ENCODE assay signal across 8 mouse cellular contexts in the genomic region with DNA sequence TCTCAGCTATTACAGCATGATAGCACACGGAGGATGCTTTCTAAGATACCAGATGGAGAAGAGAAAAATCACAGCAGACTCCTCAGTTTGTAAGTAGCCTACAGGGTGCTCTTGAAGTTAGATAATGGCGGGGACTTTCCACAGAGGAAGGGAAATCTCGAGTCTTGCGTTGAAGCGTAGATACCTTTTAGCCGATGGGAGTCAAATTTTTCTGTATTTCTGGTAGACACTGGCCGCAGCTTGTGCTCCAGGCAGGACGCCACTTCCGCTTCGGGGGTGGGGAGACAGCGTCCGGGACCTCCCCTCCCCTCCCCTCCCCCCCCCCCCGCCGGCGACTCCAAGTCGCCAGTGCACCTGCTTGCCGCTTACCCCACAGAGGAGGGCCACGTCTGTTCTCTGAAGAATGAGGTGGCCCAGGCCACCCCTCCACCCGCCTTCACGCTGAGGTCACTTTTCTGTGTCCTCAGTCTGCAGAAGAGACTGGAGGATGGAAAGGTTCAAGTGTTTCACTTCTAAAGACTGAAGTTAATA. TPM values are rescaled to one million over a fixed set of nuclear protein-coding genes. Genes with fewer than 3 reads are reported as not detected.
DNase-seq lines count a peak whose midpoint lies in the region; ATAC-seq and TF ChIP-seq lines count a peak whose summit lies in the region.

A gene (minus strand): TSS at position 262 of the 531 bp plus-strand sequence.

- no peaks in the 10 kb centered on the region for H3K27me3 ChIP-seq in limb, embryonic 14.5 days (ENCODE audit: control insufficient read depth, insufficient read depth, low read length)
- no peaks in the 10 kb centered on the region for H3K27me3 ChIP-seq in midbrain, embryonic 15.5 days (replicated peaks)
- no peaks in the 10 kb centered on the region for H3K27me3 ChIP-seq in stomach, embryonic 16.5 days (ENCODE audit: control insufficient read depth, insufficient read depth, low read length)

- 4% methylated on average over 14 of the region's 20 CpGs for WGBS in limb, embryonic 14.5 days
- WGBS in midbrain, embryonic 15.5 days, result under 1% methylated on average over 14 of the region's 20 CpGs
- 1% methylated on average over 16 of the region's 20 CpGs for WGBS in stomach, embryonic 16.5 days

- peak; percentile 44 to 45 for DNase-seq in right cerebral cortex, adult 2 months (ENCODE audit: low spot score in 2 of 2)
- DNase-seq in right cerebral cortex, postnatal 25 days, result no peak
- peak; percentile 70 for DNase-seq in embryo, embryonic 11 days
- DNase-seq in heart, adult 18-20 months, result peak; percentile 77
- peak; percentile 52 for DNase-seq in kidney, adult 11 months
- DNase-seq in limb, embryonic 14.5 days (ENCODE audit: low spot score), result no peak

- peak within 1 kb of the TSS; percentile 37 for H3K4me3 ChIP-seq in limb, embryonic 14.5 days (replicated peaks; ENCODE audit: low read length)
- H3K4me3 ChIP-seq in midbrain, embryonic 15.5 days, result peak within 1 kb of the TSS; percentile 38
- peak within 1 kb of the TSS; percentile 52 for H3K4me3 ChIP-seq in stomach, embryonic 16.5 days (replicated peaks; ENCODE audit: low read length)

- H3K36me3 ChIP-seq in limb, embryonic 14.5 days (ENCODE audit: control insufficient read depth, insufficient read depth, low read length), result no peaks in the 10 kb centered on the region
- H3K36me3 ChIP-seq in midbrain, embryonic 15.5 days (replicated peaks), result no peaks in the 10 kb centered on the region
- H3K36me3 ChIP-seq in stomach, embryonic 16.5 days (ENCODE audit: control insufficient read depth, insufficient read depth, low read length), result no peaks in the 10 kb centered on the region

- TF ChIP-seq POLR2A in limb, embryonic 14.5 days (IDR thresholded peaks at IDR 0.05; ENCODE audit: borderline replicate concordance, extremely low read depth, insufficient read depth, insufficient read length), result no peak

- ATAC-seq in limb, embryonic 14.5 days (ENCODE audit: low FRiP score, low read depth), result peak; percentile 82
- peak; percentile 75 for ATAC-seq in midbrain, embryonic 15.5 days (replicated peaks)
- ATAC-seq in stomach, embryonic 16.5 days (ENCODE audit: insufficient read depth, low FRiP score), result peak; percentile 69; the same call in 1 of the 2 replicates

- H3K4me1 ChIP-seq in limb, embryonic 14.5 days (ENCODE audit: control insufficient read depth, insufficient read depth, low read length), result no peaks in the 10 kb centered on the region
- no peaks in the 10 kb centered on the region for H3K4me1 ChIP-seq in midbrain, embryonic 15.5 days
- H3K4me1 ChIP-seq in stomach, embryonic 16.5 days (ENCODE audit: control insufficient read depth, insufficient read depth, low read length), result 0 out of 2 replicates have a peak, but pooled peaks cover 3% of the 10 kb centered on the region

- H3K4me2 ChIP-seq in limb, embryonic 14.5 days (replicated peaks; ENCODE audit: low read depth, low read length, severe bottlenecking), result peak within 1 kb of the TSS; percentile 60
- H3K4me2 ChIP-seq in midbrain, embryonic 15.5 days, result peak within 1 kb of the TSS; percentile 62
- H3K4me2 ChIP-seq in stomach, embryonic 16.5 days (ENCODE audit: low read depth, low read length), result peak within 1 kb of the TSS; percentile 77

- H3K9ac ChIP-seq in limb, embryonic 14.5 days (ENCODE audit: low read depth, low read length, severe bottlenecking), result peak within 1 kb of the TSS; percentile 65
- peak within 1 kb of the TSS; percentile 46 for H3K9ac ChIP-seq in midbrain, embryonic 15.5 days
- peak within 1 kb of the TSS; percentile 72 for H3K9ac ChIP-seq in stomach, embryonic 16.5 days (ENCODE audit: low read length)

- 0 out of 2 replicates have a peak within 1 kb of the TSS, but pooled peaks have one; percentile 9 for H3K27ac ChIP-seq in limb, embryonic 14.5 days (replicated peaks; ENCODE audit: low read depth, low read length)
- peak within 1 kb of the TSS; percentile 40; the same call in 1 of the 2 replicates for H3K27ac ChIP-seq in midbrain, embryonic 15.5 days
- peak within 1 kb of the TSS; percentile 62 for H3K27ac ChIP-seq in stomach, embryonic 16.5 days (ENCODE audit: low read length)

- H3K9me3 ChIP-seq in limb, embryonic 14.5 days (ENCODE audit: control insufficient read depth, low read length), result no peaks in the 10 kb centered on the region
- no peaks in the 10 kb centered on the region for H3K9me3 ChIP-seq in midbrain, embryonic 15.5 days
- no peaks in the 10 kb centered on the region for H3K9me3 ChIP-seq in stomach, embryonic 16.5 days (replicated peaks; ENCODE audit: control insufficient read depth, low read length)

RNA-seq across cellular contexts. Expression of the gene that starts here (rescaled TPM):
- total RNA-seq in heart, adult 18-20 months (2021), result 1,000 to 10,000 TPM in 1 of 2 experiments, 100 to 1,000 TPM in 1; 994 to 1,266 TPM
- polyA plus RNA-seq in limb, embryonic 14.5 days (2012; rRNA removed), result 7,521 and 9,083 TPM in 2 replicates
- 6,070 and 6,314 TPM in 2 replicates for polyA plus RNA-seq in limb, embryonic 14.5 days (2014; fragmentation: Nextera tagmentation; extraction: Ambion mirVana)
- 3,193 and 3,214 TPM in 2 replicates for polyA plus RNA-seq in midbrain, embryonic 15.5 days (2015; fragmentation: Nextera tagmentation; extraction: Ambion mirVana)
- polyA plus RNA-seq in stomach, embryonic 16.5 days (2015; fragmentation: Nextera tagmentation; extraction: Ambion mirVana), result 4,219 and 4,255 TPM in 2 replicates

Comparison
In these comparisons a context has a peak if more than half of its experiments do, and no peak if none do; other contexts are left out.
1. DNase-seq: peak in right cerebral cortex, adult 2 months (2 of 2), embryo, embryonic 11 days (single experiment), heart, adult 18-20 months (2 of 2) and kidney, adult 11 months (single experiment); none in right cerebral cortex, postnatal 25 days (single experiment) and limb, embryonic 14.5 days (single experiment).
2. H3K27ac ChIP-seq: peak in every context shown above with its lines; median percentile 62 in stomach, embryonic 16.5 days; 40 in midbrain, embryonic 15.5 days; 9 in limb, embryonic 14.5 days.
3. Peak in every context shown above with its lines, with median percentiles within 50 percentile points of each other: ATAC-seq, H3K4me2 ChIP-seq, H3K4me3 ChIP-seq and H3K9ac ChIP-seq.